In the genomic region with DNA sequence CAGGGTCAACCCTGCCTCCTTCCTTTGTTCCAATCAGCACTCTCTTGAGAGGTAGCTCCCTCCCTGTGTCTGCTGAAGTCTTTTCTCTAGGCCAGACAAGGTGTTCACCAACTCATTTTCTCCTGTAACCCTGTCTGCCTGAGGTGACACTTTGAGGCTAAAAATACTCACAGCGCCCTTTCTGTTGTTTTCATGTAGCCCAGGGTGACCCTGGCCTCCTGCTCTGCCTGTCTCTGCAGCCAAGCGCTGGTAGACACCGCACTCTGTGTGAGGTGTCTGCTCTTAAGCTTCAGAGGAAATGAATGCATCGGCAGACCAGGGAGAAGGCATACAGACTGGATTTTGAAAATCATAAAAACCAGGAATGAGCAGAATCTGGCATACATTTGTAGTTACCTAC, we compare ENCODE assay signal across 23 mouse cellular contexts. TPM values are rescaled to one million over a fixed set of nuclear protein-coding genes. Genes with fewer than 3 reads are reported as not detected.
A peak's percentile ranks its signal among the peaks of the same experiment; 100 is the strongest.
DNase-seq lines count a peak whose midpoint lies in the region; ATAC-seq and TF ChIP-seq lines count a peak whose summit lies in the region.
"Had no signal": no experiment of that assay in that cellular context is flagged by ENCODE, and none has a peak within 500 bp of the region (broad histone marks: within the 10 kb centered on the region; RNA-seq: fewer than 3 reads in every experiment).

No protein-coding gene starts in this region.

- no peak overlapping the region for H3K4me2 ChIP-seq in heart, embryonic 16.5 days (ENCODE audit: low read depth, low read length)
- H3K4me2 ChIP-seq: embryonic facial prominence, embryonic 12.5 days; hindbrain, embryonic 13.5 days; midbrain, embryonic 13.5 days had no signal

- H3K9ac ChIP-seq in heart, embryonic 16.5 days (ENCODE audit: low read length): no peak overlapping the region
- H3K9ac ChIP-seq: embryonic facial prominence, embryonic 12.5 days; hindbrain, embryonic 13.5 days; liver, embryonic 14.5 days; midbrain, embryonic 13.5 days had no signal

- WGBS in heart, embryonic 16.5 days: 36% methylated on average over 4 of the region's 4 CpGs
- 60% methylated on average over 4 of the region's 4 CpGs for WGBS in cerebellum, adult 2 months

- no peak for ATAC-seq in heart, embryonic 16.5 days (replicated peaks; ENCODE audit: extremely low read depth, insufficient read depth, low FRiP score)
- ATAC-seq: CD4-positive, CD25-positive, alpha-beta regulatory T cell, adult 4 months; forebrain, embryonic 14.5 days; intestine, embryonic 16.5 days; midbrain, embryonic 13.5 days had no signal

- no peak for TF ChIP-seq CTCF in cerebellum, adult 2 months (IDR thresholded peaks at IDR 0.05; ENCODE audit: borderline replicate concordance, insufficient read depth, low read depth, low read length)

- intact Hi-C loops in heart, postnatal 25 days (cut with DNase I): no loop called here

- H3K27me3 ChIP-seq in heart, embryonic 16.5 days (ENCODE audit: control insufficient read depth, insufficient read depth, low read length): no peaks in the 10 kb centered on the region
- H3K27me3 ChIP-seq in cerebellum, adult 2 months (ENCODE audit: control insufficient read depth, insufficient read depth, low read length): no peaks in the 10 kb centered on the region
- H3K27me3 ChIP-seq: embryonic facial prominence, embryonic 12.5 days; hindbrain, embryonic 13.5 days; midbrain, embryonic 13.5 days had no signal

- peaks cover 3% of the 10 kb centered on the region; the same call in 1 of the 2 replicates for H3K4me1 ChIP-seq in heart, embryonic 16.5 days (ENCODE audit: control insufficient read depth, insufficient read depth, low read length)
- no peaks in the 10 kb centered on the region for H3K4me1 ChIP-seq in cerebellum, adult 2 months (ENCODE audit: control insufficient read depth, insufficient read depth, low read length)
- H3K4me1 ChIP-seq: embryonic facial prominence, embryonic 12.5 days; hindbrain, embryonic 13.5 days; midbrain, embryonic 13.5 days had no signal

- H3K27ac ChIP-seq in heart, embryonic 16.5 days (ENCODE audit: low read length): peak overlapping the region; percentile 53; the same call in 1 of the 2 replicates
- H3K27ac ChIP-seq in cerebellum, adult 2 months (ENCODE audit: insufficient read depth, low read length): no peak overlapping the region
- H3K27ac ChIP-seq: embryonic facial prominence, embryonic 12.5 days; hindbrain, embryonic 13.5 days; kidney, postnatal 0 days; liver, embryonic 14.5 days; macrophage; midbrain, embryonic 13.5 days had no signal

- peak; percentile 90 for DNase-seq in heart, adult 11 months
- no peak for DNase-seq in heart, postnatal 25 days (ENCODE audit: low spot score)
- DNase-seq in heart, adult 9 months (ENCODE audit: low spot score in 2 of 2): peak; percentile 12 to 33
- DNase-seq in cerebellum, adult 2 months: no peak
- DNase-seq in c-Kit-positive CD71-positive TER-119-positive erythroid progenitor cells, embryonic 14.5 days (ENCODE audit: low spot score): no peak
- no peak for DNase-seq in layer of hippocampus, adult 9-11 months
- DNase-seq: adrenal gland, postnatal 36 days; cerebellum, adult 9-11 months; embryo, embryonic 11 days; kidney, adult 8-10 months; liver; lung, adult 2 months; lung, postnatal 10 days had no signal

- no peak for TF ChIP-seq POLR2A in cerebellum, adult 2 months (IDR thresholded peaks at IDR 0.05; ENCODE audit: borderline replicate concordance, insufficient read depth, low read length)

- no peak overlapping the region for H3K4me3 ChIP-seq in heart, embryonic 16.5 days (ENCODE audit: low read length)
- no peak overlapping the region for H3K4me3 ChIP-seq in cerebellum, adult 2 months (replicated peaks; ENCODE audit: insufficient read depth, low read depth, low read length)
- H3K4me3 ChIP-seq: embryonic facial prominence, embryonic 12.5 days; hindbrain, embryonic 13.5 days; midbrain, embryonic 13.5 days had no signal

- H3K36me3 ChIP-seq in heart, embryonic 16.5 days (ENCODE audit: control insufficient read depth, insufficient read depth): peaks cover 9% of the 10 kb centered on the region

- no peaks in the 10 kb centered on the region for H3K9me3 ChIP-seq in heart, embryonic 16.5 days (replicated peaks; ENCODE audit: control insufficient read depth, low read length)
- H3K9me3 ChIP-seq: embryonic facial prominence, embryonic 12.5 days; hindbrain, embryonic 13.5 days; midbrain, embryonic 13.5 days had no signal

RNA-seq across cellular contexts. Expression of a gene that starts 18.9 kb away (rescaled TPM):
- 10 to 100 TPM; 45.3 to 53.2 TPM for total RNA-seq in heart, postnatal 25 days (2021)
- polyA plus RNA-seq in heart, embryonic 16.5 days (2015; fragmentation: Nextera tagmentation; extraction: Ambion mirVana): 41.5 and 43.6 TPM in 2 replicates
- polyA plus RNA-seq in cerebellum, adult 2 months (2012; rRNA removed): 20.0 and 20.1 TPM in 2 replicates

RNA-seq across cellular contexts. Expression of a gene that starts 38.1 kb away (rescaled TPM):
- 10 to 100 TPM; 24.9 to 30.8 TPM for total RNA-seq in heart, postnatal 25 days (2021)
- polyA plus RNA-seq in heart, embryonic 16.5 days (2015; fragmentation: Nextera tagmentation; extraction: Ambion mirVana): 42.0 and 45.2 TPM in 2 replicates
- polyA plus RNA-seq in cerebellum, adult 2 months (2012; rRNA removed): 27.6 and 28.9 TPM in 2 replicates

Comparison
In these comparisons a context has a peak if more than half of its experiments do, and no peak if none do; other contexts are left out.
1. DNase-seq: peak in heart, adult 11 months (single experiment) and heart, adult 9 months (2 of 2); none in heart, postnatal 25 days (single experiment), cerebellum, adult 2 months (0 of 2), c-Kit-positive CD71-positive TER-119-positive erythroid progenitor cells, embryonic 14.5 days (single experiment) and layer of hippocampus, adult 9-11 months (single experiment).